Mouse (Mus musculus) 416B (cell line): ENCODE data around the gene Mrps27.

Experiments used
- DNase-seq: peaks from one replicate; pipeline ENCODE4 v3.0.0; 2011; ENCODE audit warnings: low read depth

Gene Mrps27

GRCm38 (mm10) chr13:99440228-99440627 is 95.6 kb downstream of the Mrps27 start:
- DNase-seq, result no peak

- DNase-seq, result no peak
These were observed 97.3 kb downstream of the Mrps27 start for GRCm38 (mm10) chr13:99441700-99442433.

GRCm38 (mm10) chr13:99442434-99443249 is 98.1 kb downstream of the Mrps27 start:
- DNase-seq, result peak; percentile 64

GRCm38 (mm10) chr13:99443484-99444175 is 99.0 kb downstream of the Mrps27 start:
- DNase-seq, result no peak

- no peak for DNase-seq
These were observed 99.9 kb downstream of the Mrps27 start for GRCm38 (mm10) chr13:99444431-99444871.

- DNase-seq, result no peak
These were observed 100.3 kb downstream of the Mrps27 start for GRCm38 (mm10) chr13:99444880-99445279.

- DNase-seq, result no peak
These were observed 102.4 kb downstream of the Mrps27 start for GRCm38 (mm10) chr13:99447002-99447401.

GRCm38 (mm10) chr13:99447403-99448199 is 103.0 kb downstream of the Mrps27 start:
- DNase-seq, result no peak

GRCm38 (mm10) chr13:99448278-99448677 is 103.7 kb downstream of the Mrps27 start:
- DNase-seq, result no peak

GRCm38 (mm10) chr13:99449547-99449946 is 105.0 kb downstream of the Mrps27 start:
- DNase-seq, result no peak

- DNase-seq, result no peak
These were observed 106.2 kb downstream of the Mrps27 start for GRCm38 (mm10) chr13:99450766-99451165.

GRCm38 (mm10) chr13:99451276-99451675 is 106.7 kb downstream of the Mrps27 start:
- no peak for DNase-seq

- no peak for DNase-seq
These were observed 107.9 kb downstream of the Mrps27 start for GRCm38 (mm10) chr13:99452444-99452843.

GRCm38 (mm10) chr13:99454977-99455376 is 110.4 kb downstream of the Mrps27 start:
- DNase-seq, result no peak

- peak; percentile 25 for DNase-seq
These were observed 114.2 kb downstream of the Mrps27 start for GRCm38 (mm10) chr13:99458658-99459386.

- DNase-seq, result no peak
These were observed 115.0 kb downstream of the Mrps27 start for GRCm38 (mm10) chr13:99459612-99460011.

- no peak for DNase-seq
These were observed 117.3 kb downstream of the Mrps27 start for GRCm38 (mm10) chr13:99461886-99462285.

GRCm38 (mm10) chr13:99464551-99464950 is 120.0 kb downstream of the Mrps27 start:
- DNase-seq, result no peak
